Mouse (Mus musculus): Measurements from ENCODE around the gene Cox6a1. TPM values are rescaled to one million over a fixed set of nuclear protein-coding genes. Genes with fewer than 3 reads are reported as not detected.

Cox6a1 gene
- polyA plus RNA-seq, 1 experiment = 4,626 TPM

DNA sequence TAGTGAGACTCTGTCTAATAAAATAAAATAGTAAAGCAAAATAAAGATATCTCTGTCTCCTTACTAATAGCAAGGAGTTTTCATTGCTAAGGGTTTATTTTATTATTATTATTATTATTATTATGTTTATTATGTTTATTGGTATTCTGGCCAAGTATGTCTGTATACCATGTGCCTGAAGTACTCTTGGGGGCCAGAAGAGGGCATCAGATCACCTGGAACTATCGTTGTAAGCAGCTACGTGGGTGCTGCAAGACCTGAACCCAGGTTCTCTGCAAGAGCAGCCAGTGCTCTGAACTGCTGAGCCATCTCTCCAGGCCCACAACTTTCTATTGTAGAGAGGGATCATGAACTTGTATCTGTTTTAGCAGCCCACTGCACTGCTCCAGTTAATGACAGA lies 26.7 kb upstream of the Cox6a1 start:
- TF ChIP-seq CTCF (conservative IDR thresholded peaks at IDR 0.05; ENCODE audit: insufficient read depth, insufficient read length, low read depth, low read length) (no peak), POLR2A (IDR thresholded peaks at IDR 0.05; ENCODE audit: low read depth, low read length) (no peak)
- Histone ChIP-seq H3K4me3 (ENCODE audit: insufficient read depth, low read depth, low read length) (no peak overlapping the region), H3K27me3 (replicated peaks; ENCODE audit: control insufficient read depth, insufficient read depth, low read length) (no peaks in the 10 kb centered on the region), H3K4me1 (ENCODE audit: control insufficient read depth, insufficient read depth, low read length) (no peaks in the 10 kb centered on the region), H3K36me3 (ENCODE audit: control insufficient read depth, insufficient read depth, low read length) (no peaks in the 10 kb centered on the region), H3K27ac (ENCODE audit: insufficient read depth, low read depth, low read length) (no peak overlapping the region)
- 84% methylated on average over 2 of the region's 2 CpGs for WGBS
- DNase-seq = no peak

DNA sequence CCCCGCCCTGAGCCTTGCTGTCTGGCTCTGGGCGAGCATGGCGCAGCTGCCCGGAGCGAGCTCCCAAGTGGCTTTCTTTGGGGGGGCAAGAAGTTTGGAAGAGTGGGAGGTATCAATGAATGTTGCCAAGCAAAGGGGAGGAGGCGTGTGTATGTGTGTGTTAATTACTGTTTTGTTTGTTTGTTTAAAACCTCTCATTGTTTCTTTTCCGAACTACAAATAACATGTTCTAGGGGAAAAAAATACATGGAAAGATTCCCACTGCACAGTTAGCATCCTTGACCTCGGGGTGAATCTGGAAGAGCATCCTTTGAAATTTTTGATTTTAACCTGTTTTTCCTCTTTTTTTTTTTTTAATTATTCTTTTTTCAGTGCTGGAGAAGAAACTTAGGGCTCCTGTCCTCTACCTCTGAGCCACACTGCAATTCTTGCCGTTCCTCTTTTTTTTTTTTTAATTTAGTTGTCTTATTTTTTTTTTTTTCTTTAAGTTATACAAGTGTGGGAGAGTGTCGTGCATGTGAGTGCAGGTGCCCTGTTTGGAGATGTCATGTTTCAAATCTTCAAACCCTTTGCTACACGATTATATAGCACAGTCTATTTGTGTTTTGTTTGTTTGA lies 25.5 kb upstream of the Cox6a1 start:
- TF ChIP-seq CTCF (conservative IDR thresholded peaks at IDR 0.05; ENCODE audit: insufficient read depth, insufficient read length, low read depth, low read length) (no peak), POLR2A (IDR thresholded peaks at IDR 0.05; ENCODE audit: low read depth, low read length) (no peak)
- no peak overlapping the region for H3K27ac ChIP-seq (ENCODE audit: insufficient read depth, low read depth, low read length)

DNA sequence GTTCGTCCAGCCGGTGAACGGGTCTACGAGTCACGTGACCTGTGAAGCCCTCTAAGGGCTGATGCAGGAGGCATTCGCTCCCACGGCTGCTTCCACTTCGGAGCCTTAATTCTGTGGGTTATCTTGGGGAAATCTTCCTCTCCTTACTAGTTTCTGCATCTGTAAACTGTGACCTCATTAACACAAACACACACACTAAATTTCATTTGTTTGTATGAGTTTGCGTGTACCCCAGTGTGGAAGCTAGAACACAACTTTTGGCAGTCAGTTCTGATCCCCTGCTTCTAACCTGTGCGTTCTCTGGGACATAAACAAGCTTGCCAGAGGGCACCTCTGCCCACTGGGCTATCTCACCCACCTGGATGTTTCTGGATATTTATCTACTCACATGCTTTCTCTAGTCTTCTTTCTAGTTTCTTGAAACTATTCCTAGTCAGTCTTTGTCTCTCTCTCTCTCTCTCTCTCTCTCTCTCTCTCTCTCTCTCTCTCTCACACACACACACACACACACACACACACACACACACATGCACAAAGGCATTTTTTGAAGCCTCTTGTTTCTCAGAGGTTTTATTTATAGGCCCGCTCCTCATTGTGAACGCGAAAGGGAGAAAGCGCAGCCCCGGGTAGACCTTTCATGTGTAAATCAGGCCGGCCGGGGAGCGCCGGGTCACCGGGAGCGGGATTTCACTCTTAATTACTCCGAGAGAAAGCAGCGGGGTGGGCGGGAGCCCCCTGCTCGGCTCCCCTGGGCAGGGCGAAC lies 24.8 kb upstream of the Cox6a1 start:
- Histone ChIP-seq H3K27me3 (replicated peaks; ENCODE audit: control insufficient read depth, insufficient read depth, low read length) (no peaks in the 10 kb centered on the region), H3K4me3 (ENCODE audit: insufficient read depth, low read depth, low read length) (no peak overlapping the region), H3K27ac (ENCODE audit: insufficient read depth, low read depth, low read length) (no peak overlapping the region), H3K36me3 (ENCODE audit: control insufficient read depth, insufficient read depth, low read length) (no peaks in the 10 kb centered on the region), H3K4me1 (ENCODE audit: control insufficient read depth, insufficient read depth, low read length) (no peaks in the 10 kb centered on the region)
- 26% methylated on average over 26 of the region's 26 CpGs for WGBS
- TF ChIP-seq CTCF (conservative IDR thresholded peaks at IDR 0.05; ENCODE audit: insufficient read depth, insufficient read length, low read depth, low read length) (no peak), POLR2A (IDR thresholded peaks at IDR 0.05; ENCODE audit: low read depth, low read length) (no peak)
- no peak for DNase-seq

More for the DNA sequence above, 25.5 kb upstream of the Cox6a1 start:
- 31% methylated on average over 11 of the region's 11 CpGs for WGBS
- Histone ChIP-seq H3K27me3 (replicated peaks; ENCODE audit: control insufficient read depth, insufficient read depth, low read length) (no peaks in the 10 kb centered on the region), H3K36me3 (ENCODE audit: control insufficient read depth, insufficient read depth, low read length) (no peaks in the 10 kb centered on the region), H3K4me1 (ENCODE audit: control insufficient read depth, insufficient read depth, low read length) (no peaks in the 10 kb centered on the region), H3K4me3 (ENCODE audit: insufficient read depth, low read depth, low read length) (no peak overlapping the region)
- DNase-seq = no peak

DNA sequence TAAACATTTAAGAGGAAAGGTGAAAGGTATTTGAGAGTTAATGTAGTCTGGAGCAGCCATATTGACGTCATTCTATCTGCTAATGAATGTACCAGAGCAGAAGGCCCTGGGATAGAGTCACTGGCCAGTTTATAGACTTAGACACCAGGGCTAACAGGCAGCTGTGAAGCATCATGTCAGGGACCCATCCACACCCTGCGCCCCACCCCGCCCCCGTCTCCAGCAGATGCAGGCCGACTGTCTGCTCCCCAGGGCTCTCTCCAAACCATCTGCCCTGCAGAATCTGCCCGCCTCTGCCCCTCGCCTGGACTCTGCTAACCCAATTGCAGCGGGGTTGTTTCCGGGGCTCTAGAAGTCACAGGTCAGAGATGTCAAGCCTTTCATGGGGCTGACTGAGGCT lies 23.0 kb upstream of the Cox6a1 start:
- Histone ChIP-seq H3K27me3 (replicated peaks; ENCODE audit: control insufficient read depth, insufficient read depth, low read length) (no peaks in the 10 kb centered on the region), H3K36me3 (ENCODE audit: control insufficient read depth, insufficient read depth, low read length) (no peaks in the 10 kb centered on the region), H3K4me1 (ENCODE audit: control insufficient read depth, insufficient read depth, low read length) (no peaks in the 10 kb centered on the region), H3K4me3 (ENCODE audit: insufficient read depth, low read depth, low read length) (no peak overlapping the region), H3K27ac (ENCODE audit: insufficient read depth, low read depth, low read length) (no peak overlapping the region)
- WGBS = 36% methylated on average over 9 of the region's 9 CpGs
- DNase-seq = no peak
- TF ChIP-seq POLR2A (IDR thresholded peaks at IDR 0.05; ENCODE audit: low read depth, low read length) (no peak), CTCF (conservative IDR thresholded peaks at IDR 0.05; ENCODE audit: insufficient read depth, insufficient read length, low read depth, low read length) (no peak)

DNA sequence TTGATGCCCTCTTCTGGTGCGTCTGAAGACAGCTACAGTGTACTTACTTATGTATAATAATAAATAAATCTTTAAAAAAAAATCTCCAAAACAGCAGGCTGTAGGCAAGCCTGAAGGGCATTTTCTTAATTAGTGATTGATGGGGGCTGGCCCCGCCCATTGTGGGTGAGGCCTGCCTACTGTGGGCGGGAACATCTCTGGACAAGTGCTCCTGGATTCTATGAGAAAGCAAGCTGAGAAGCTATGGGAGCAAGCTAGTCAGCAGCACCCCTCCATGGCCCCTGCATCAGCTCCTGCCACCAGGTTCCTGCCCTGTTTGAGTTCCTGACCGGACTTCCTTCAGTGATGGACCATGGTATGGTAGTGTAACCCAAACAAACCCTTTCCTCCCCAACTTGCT lies 16.0 kb upstream of the Cox6a1 start:
- no peak for DNase-seq
- Histone ChIP-seq H3K4me1 (ENCODE audit: control insufficient read depth, insufficient read depth, low read length) (no peaks in the 10 kb centered on the region), H3K27ac (ENCODE audit: insufficient read depth, low read depth, low read length) (no peak overlapping the region), H3K4me3 (ENCODE audit: insufficient read depth, low read depth, low read length) (no peak overlapping the region), H3K36me3 (ENCODE audit: control insufficient read depth, insufficient read depth, low read length) (no peaks in the 10 kb centered on the region), H3K27me3 (replicated peaks; ENCODE audit: control insufficient read depth, insufficient read depth, low read length) (no peaks in the 10 kb centered on the region)
- WGBS = 83% methylated on average over 4 of the region's 4 CpGs
- no peak for TF ChIP-seq CTCF (conservative IDR thresholded peaks at IDR 0.05; ENCODE audit: insufficient read depth, insufficient read length, low read depth, low read length)
- no peak for TF ChIP-seq POLR2A (IDR thresholded peaks at IDR 0.05; ENCODE audit: low read depth, low read length)

DNA sequence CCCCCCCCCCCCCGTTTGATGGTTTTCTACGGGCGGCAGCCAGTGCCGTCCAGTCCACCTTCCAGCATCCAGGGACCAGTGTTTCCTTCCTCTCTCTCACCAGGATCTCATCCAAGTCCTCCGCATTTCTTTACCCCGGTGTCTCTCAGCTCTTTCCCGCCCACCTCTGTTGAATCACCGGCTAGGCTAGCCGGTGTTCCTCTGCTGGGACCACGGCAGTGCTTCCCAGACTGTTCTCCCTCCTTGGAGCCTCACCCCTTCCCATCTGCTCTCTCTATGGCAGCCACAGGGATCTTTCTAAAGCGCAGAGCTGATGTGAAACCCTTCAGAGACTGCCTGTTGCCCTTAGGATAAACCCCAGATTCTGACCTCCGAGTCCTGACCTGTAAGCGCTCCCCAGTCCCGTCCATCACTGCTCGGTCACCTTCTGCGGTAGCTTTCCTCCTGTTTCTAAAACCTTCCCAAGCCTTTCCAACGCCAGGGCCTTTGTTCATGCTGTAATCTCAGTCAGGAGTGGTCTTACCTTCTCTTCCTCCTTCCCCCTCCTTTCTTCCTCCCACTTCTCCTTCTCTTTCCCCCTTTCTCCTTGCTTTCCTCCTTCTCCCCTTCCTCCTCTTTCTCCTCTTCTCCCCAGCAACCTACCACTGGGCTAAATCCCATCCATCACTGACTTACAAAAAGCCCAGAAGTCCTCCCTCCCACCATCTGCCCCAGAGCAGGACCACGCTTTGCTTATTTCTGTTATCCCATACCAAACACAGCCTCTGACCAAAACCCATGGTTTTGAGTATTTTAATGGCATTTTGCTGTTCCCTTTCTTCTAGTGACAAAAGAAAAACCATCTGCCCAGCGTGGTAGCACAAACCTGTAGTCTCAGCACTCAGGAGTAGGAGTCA lies 14.3 kb upstream of the Cox6a1 start:
- no peak overlapping the region for H3K4me3 ChIP-seq (ENCODE audit: insufficient read depth, low read depth, low read length)
- 31% methylated on average over 19 of the region's 19 CpGs for WGBS
- no peak overlapping the region for H3K27ac ChIP-seq (ENCODE audit: insufficient read depth, low read depth, low read length)
- TF ChIP-seq POLR2A (IDR thresholded peaks at IDR 0.05; ENCODE audit: low read depth, low read length) = no peak
- no peak for TF ChIP-seq CTCF (conservative IDR thresholded peaks at IDR 0.05; ENCODE audit: insufficient read depth, insufficient read length, low read depth, low read length)
- no peaks in the 10 kb centered on the region for H3K27me3 ChIP-seq (replicated peaks; ENCODE audit: control insufficient read depth, insufficient read depth, low read length)
- no peaks in the 10 kb centered on the region for H3K4me1 ChIP-seq (ENCODE audit: control insufficient read depth, insufficient read depth, low read length)
- no peak for DNase-seq
- no peaks in the 10 kb centered on the region for H3K36me3 ChIP-seq (ENCODE audit: control insufficient read depth, insufficient read depth, low read length)

DNA sequence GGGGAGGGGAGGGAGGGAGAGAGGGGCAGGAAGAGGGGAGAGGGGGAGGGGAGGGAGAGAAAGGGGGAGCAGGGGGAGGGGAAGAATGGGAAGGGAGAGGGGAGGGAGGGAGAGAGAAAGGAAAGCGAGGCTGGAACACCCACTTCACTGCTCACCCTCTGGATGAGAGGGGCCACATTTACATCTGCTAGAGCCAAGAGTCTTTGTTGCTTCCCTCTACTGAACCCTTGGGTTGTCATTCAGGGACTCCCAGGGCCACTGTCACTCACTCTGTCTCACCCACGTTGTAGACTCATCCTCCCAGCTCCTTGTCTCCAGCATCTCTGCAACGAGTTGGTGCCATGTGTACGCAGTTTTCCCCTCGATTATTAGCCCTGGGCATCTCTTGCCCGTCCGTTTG lies 13.4 kb upstream of the Cox6a1 start:
- Histone ChIP-seq H3K27ac (ENCODE audit: insufficient read depth, low read depth, low read length) (no peak overlapping the region), H3K27me3 (replicated peaks; ENCODE audit: control insufficient read depth, insufficient read depth, low read length) (no peaks in the 10 kb centered on the region), H3K36me3 (ENCODE audit: control insufficient read depth, insufficient read depth, low read length) (no peaks in the 10 kb centered on the region), H3K4me3 (ENCODE audit: insufficient read depth, low read depth, low read length) (no peak overlapping the region), H3K4me1 (ENCODE audit: control insufficient read depth, insufficient read depth, low read length) (no peaks in the 10 kb centered on the region)
- no peak for DNase-seq
- whole genome bisulfite sequencing = 47% methylated on average over 7 of the region's 7 CpGs
- no peak for TF ChIP-seq CTCF (conservative IDR thresholded peaks at IDR 0.05; ENCODE audit: insufficient read depth, insufficient read length, low read depth, low read length)
- TF ChIP-seq POLR2A (IDR thresholded peaks at IDR 0.05; ENCODE audit: low read depth, low read length) = no peak
